Mouse (Mus musculus) spleen, embryonic (tissue): ENCODE data around the gene Agap3.

Experiments
- CTCF ChIA-PET: fragments of 350-600 bp; sonication (Branson Sonifier 250); formaldehyde crosslinking; loops from one replicate; lab custom pipeline; 2022; lab: Charles Lee

Gene Agap3

GRCm38 (mm10) chr5:24510635-24511034, 58.7 kb downstream of the Agap3 start:
- CTCF ChIA-PET, result no interaction called here

DNA sequence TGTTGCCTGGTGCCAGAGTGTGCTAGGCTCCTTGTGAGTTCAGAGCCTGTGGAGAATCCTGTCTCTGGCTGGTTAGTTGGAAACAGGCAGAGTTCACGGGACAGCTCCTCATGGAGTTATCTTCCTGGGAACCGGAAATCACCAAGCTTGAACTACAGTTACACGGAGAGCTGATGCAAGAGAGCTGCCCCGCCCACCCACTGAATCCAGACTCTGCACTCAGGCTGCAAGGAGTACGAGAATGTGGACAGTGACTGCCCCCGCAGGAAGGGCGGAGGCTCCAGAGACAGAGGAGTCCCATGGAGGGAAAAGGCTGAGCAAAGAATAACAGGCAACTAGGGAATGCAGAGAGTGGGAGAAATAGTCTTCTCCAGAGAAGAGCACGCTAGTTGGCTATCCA, 60.3 kb downstream of the Agap3 start:
- CTCF ChIA-PET, result no interaction called here

DNA sequence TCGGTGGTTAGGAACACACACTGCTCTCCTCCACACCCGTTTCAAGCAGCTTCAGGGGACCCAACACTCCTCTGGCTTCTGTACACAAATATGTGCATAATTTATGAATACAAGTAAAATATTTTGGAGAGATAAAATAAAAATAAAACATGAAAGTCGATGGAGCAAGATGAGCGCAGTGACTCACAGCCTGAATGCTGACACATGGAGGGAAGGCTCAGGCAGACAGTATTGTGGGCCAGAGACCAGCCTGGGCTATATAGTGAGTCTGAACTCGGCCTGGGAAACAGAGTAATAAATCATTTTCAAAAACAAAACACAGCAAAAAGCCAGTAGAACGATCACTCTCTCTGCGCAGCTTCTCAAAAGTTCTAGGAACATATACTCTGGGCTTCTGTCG, 69.4 kb downstream of the Agap3 start:
- CTCF ChIA-PET, result interaction anchor here (1.1 kb wide), 1 partner anchor 9 kb away, joined by 4 read pairs; no protein-coding TSS in a partner anchor

- CTCF ChIA-PET, result no interaction called here
These were observed 71.8 kb downstream of the Agap3 start for GRCm38 (mm10) chr5:24523806-24524205.

GRCm38 (mm10) chr5:24524522-24524921, 72.5 kb downstream of the Agap3 start:
- CTCF ChIA-PET, result no interaction called here

- CTCF ChIA-PET, result no interaction called here
These were observed 73.6 kb downstream of the Agap3 start for GRCm38 (mm10) chr5:24525360-24526189.

DNA sequence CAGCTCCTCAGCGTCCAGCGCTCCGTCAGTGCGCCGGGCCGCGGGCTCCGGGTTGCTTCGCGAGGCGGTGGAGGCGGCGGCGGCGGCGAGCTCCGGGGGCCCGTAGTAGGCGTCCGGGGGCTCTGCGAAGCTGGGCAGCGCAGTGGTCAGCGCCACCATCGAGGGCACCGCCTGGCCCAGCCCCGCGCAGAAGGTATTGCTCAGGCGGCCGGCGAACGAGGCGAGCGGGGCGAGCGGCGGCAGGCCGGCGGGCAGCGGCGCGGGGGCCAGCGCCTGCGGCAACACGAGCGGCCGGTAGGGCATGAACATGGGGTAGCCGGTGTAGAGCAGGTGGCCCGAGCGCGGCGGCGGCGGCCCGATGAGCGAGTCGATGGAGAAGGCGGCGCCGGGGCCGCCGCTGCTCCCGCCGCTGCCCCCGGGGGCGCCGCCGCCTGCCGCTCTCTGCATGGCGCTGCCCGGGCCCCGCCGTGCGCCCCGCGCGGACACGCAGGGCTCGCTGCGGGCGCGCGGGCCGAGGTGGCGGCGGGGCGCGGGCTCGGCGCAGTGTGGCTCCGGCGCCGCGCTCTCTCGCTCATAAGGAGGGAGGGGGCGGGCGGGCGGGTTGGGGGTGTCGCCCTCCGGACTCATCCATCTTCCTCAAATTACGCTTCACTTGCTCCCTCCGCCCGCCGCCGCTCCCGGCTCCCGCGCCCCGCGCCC, 74.4 kb downstream of the Agap3 start:
- CTCF ChIA-PET, result no interaction called here

GRCm38 (mm10) chr5:24526889-24527230, 74.9 kb downstream of the Agap3 start, which contains the start of gene Gbx1:
Gene Gbx1, minus strand, starts transcription at chr5:24527202.
- CTCF ChIA-PET, result no interaction called here

DNA sequence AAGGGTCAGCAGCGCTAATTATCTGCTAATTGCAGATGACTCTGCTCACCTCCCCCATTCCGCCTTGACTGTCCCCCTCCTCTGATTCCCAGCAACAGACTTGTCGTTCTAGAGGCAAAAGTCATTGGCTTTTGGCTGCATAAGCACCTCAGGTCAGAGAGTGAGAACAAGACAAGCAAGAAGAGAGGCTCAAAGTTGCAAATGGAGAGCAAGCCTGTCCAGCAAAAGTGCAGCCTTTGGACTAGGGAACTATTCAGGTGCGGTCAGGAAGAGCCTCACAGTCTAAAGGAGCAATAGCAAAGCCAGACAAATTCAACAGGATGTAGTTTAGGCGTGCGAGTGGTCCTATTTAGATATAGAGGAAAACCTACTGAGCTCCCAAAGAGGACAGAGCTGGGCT, 75.8 kb downstream of the Agap3 start:
- CTCF ChIA-PET, result no interaction called here

DNA sequence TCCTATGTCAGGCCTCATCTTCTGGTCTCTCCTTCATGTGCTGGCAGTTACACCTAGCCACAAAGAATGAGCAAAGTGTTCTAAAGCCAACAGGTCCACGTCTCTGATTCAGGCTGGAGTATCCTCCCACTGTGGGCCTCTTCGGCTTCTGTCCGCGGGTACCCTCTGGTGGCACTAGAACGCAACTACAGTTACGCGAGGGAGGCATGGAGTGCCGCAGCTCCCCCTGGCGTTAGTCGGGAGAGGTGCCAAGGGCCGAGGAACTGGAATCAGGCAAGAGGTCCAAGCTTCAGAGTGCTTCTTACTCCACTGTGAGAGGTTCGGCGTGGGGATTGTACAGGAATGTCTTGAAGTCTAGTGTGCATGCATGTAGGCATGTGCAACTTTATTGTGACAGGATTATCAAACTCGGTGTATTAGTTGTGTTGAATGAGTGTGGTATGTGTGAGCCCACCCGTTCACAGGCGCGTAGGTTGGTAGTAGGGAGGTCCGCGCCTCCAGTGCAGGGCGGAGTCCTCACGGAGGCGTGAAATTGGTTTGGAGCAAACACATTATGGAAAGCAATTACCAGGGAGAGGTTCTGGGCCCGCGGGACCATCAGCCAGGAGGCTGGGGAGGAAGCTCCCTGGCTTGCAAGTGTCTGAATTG, 78.2 kb downstream of the Agap3 start:
- CTCF ChIA-PET, result interaction anchor here (1.0 kb wide), 1 partner anchor 9 kb away, joined by 4 read pairs; no protein-coding TSS in a partner anchor

- CTCF ChIA-PET, result interaction anchor here (0.6 kb wide), 1 partner anchor 237 kb away, joined by 4 read pairs; no protein-coding TSS in a partner anchor
These were observed 81.4 kb downstream of the Agap3 start for GRCm38 (mm10) chr5:24533391-24533790.

- CTCF ChIA-PET, result interaction anchor here (0.7 to 0.8 kb wide), 2 partner anchors 51 to 758 kb away, joined by 3 read pairs; no protein-coding TSS in a partner anchor
These were observed 82.3 kb downstream of the Agap3 start for GRCm38 (mm10) chr5:24534292-24534691.

DNA sequence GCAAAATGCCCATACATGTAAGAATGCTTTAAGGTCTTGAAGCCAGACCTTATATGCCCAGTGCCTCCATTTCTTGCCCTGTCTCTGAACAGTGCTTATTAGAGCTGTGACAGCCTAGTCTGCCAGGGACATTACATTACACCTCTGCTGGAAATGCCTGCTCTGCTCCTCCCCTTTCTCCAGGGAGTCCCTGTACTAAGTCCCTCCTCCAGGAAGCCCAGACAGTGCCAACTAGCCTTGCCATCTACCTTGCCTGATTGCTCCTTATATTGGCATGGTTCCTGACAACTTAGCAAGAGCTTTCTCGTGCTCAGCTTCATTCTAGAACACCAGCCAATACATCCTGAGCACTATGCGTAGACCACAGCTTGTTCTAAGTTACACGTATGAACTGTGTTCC, 83.8 kb downstream of the Agap3 start:
- CTCF ChIA-PET, result no interaction called here

- CTCF ChIA-PET, result interaction anchor here (0.7 kb wide), 1 partner anchor 14 kb away, joined by 3 read pairs; no protein-coding TSS in a partner anchor
These were observed 84.5 kb downstream of the Agap3 start for GRCm38 (mm10) chr5:24536511-24536910.

DNA sequence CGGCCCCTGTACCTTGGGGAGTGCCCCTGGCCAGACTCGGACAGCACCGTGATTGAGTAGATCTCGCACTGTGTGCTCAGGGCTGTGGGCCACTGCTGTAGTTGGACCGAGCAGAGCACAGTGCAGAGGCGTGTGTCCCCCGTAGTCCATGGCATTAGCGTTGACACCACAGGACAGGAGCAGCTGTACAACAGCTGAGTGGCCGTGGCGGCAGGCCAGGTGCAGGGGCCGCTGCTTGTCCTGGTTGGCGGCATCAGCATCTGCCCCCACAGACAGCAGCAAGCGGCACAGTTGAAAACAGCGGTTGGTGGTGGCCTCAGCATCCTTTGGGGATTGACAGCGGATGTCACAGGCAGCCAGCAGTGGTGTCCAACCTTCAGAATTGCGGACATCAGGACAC, 85.6 kb downstream of the Agap3 start:
- CTCF ChIA-PET, result no interaction called here

GRCm38 (mm10) chr5:24539571-24540296, 87.8 kb downstream of the Agap3 start:
- CTCF ChIA-PET, result interaction anchor here (0.6 kb wide), 1 partner anchor 240 kb away, joined by 4 read pairs; no protein-coding TSS in a partner anchor

DNA sequence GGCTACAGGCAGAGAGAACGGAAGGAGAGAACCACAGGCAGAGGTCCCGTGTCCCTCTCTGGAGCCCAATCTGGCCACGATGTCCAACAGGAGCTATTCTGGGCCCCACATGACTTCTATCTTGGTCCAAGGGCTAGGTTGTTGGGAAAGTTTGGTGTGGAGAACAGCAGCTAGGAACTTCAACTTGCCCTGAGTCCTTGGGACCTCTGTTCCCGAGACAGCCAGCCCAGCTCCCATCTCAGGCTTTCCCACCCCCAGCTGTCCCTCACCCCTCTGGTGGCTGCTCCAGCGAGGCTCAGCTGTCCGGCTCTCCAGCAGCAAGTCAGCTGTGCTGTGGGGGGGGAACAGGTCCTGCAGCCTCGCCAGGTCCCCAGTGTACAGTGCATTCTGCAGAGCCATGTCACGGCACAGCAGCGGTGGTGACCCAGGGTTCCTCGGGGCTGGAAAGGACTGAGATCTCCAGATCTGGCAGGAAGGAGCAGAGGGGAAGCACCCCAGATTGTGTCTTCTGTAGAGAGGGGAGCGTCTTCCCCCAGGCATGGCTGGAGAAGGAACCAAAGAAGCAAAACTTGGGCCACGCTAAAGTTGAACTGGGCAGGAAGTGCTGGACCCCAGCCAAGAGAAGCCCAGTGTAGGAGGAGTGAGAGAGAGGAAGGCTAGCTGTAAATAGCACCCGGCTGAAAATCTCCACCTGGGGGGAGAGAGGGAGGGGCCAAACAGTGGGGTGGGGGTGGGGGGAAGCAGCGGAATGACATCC, 88.6 kb downstream of the Agap3 start, which contains the start of gene Asb10:
TSS of gene Asb10 (minus strand) at position 592 of the 757 bp plus-strand sequence.
- CTCF ChIA-PET, result interaction anchor here (0.6 kb wide), 2 partner anchors 58 to 239 kb away, joined by 3 to 4 read pairs; no protein-coding TSS in a partner anchor

GRCm38 (mm10) chr5:24541144-24541569, 89.2 kb downstream of the Agap3 start:
- CTCF ChIA-PET, result interaction anchor here (0.6 kb wide), 2 partner anchors 27 to 59 kb away, joined by 3 to 4 read pairs; no protein-coding TSS in a partner anchor

GRCm38 (mm10) chr5:24542643-24543042, 90.7 kb downstream of the Agap3 start:
- CTCF ChIA-PET, result no interaction called here
